Mouse (Mus musculus) frontal cortex, postnatal 36 days (tissue): ENCODE results near the gene AW549877.
A peak's percentile ranks its signal among the peaks of the same experiment; 100 is the strongest.

Source experiments
- DNase-seq, 2 experiments: peaks; one replicate each; pipeline ENCODE4 v3.0.0; 2022; ENCODE audit warnings: low spot score in 2 of 2

Gene AW549877

GRCm38 (mm10) chr15:3984876-3985275 is 10.7 kb downstream of the AW549877 start:
- DNase-seq, result no peak

GRCm38 (mm10) chr15:3982732-3983131 is 12.8 kb downstream of the AW549877 start:
- DNase-seq, result no peak

GRCm38 (mm10) chr15:3979871-3980270 is 15.7 kb downstream of the AW549877 start:
- DNase-seq, result peak in 1 of 2 experiments; percentile 6

GRCm38 (mm10) chr15:3979061-3979848 is 16.3 kb downstream of the AW549877 start, which contains the start of gene Fbxo4:
Gene Fbxo4 (minus strand): TSS chr15:3979573.
- DNase-seq, result peak; percentile 75 to 76

- DNase-seq, result no peak
Observed at GRCm38 (mm10) chr15:3978279-3978678, 17.3 kb downstream of the AW549877 start.

- no peak for DNase-seq
Observed at GRCm38 (mm10) chr15:3973300-3973699, 22.2 kb downstream of the AW549877 start.

GRCm38 (mm10) chr15:3970193-3970592 is 25.4 kb downstream of the AW549877 start:
- no peak for DNase-seq

- no peak for DNase-seq
Observed at GRCm38 (mm10) chr15:3969743-3970142, 25.8 kb downstream of the AW549877 start.

- no peak for DNase-seq
Observed at GRCm38 (mm10) chr15:3962251-3962650, 33.3 kb downstream of the AW549877 start.

- no peak for DNase-seq
Observed at GRCm38 (mm10) chr15:3960094-3960493, 35.5 kb downstream of the AW549877 start.

- DNase-seq, result peak; percentile 32 to 59
Observed at GRCm38 (mm10) chr15:3957982-3958381, 37.6 kb downstream of the AW549877 start.

GRCm38 (mm10) chr15:3954971-3955370 is 40.6 kb downstream of the AW549877 start:
- peak in 1 of 2 experiments; percentile 19 for DNase-seq

- no peak for DNase-seq
Observed at GRCm38 (mm10) chr15:3938132-3938531, 57.4 kb downstream of the AW549877 start.

- DNase-seq, result no peak
Observed at GRCm38 (mm10) chr15:3936056-3936455, 59.5 kb downstream of the AW549877 start.

- DNase-seq, result no peak
Observed at GRCm38 (mm10) chr15:3933466-3933865, 62.1 kb downstream of the AW549877 start.
